Mouse (Mus musculus) spleen, adult 2 months (tissue): ENCODE results near the gene Cited1.

Experiments used
- CTCF ChIP-seq: fragments of 200-500 bp; IDR thresholded peaks from 2 replicates; pipeline ENCODE4 v1.5.1; 2011; ENCODE audit warnings: mild to moderate bottlenecking, inconsistent platforms; ENCODE audit not compliant: insufficient read depth, insufficient read length, insufficient replicate concordance; ENCODE audit errors: extremely low read depth
- POLR2A ChIP-seq: fragments of 200-500 bp; IDR thresholded peaks from 2 replicates; pipeline ENCODE4 v1.6.1; 2011; ENCODE audit warnings: low read depth, low read length, inconsistent platforms

- no peak for TF ChIP-seq CTCF
- TF ChIP-seq POLR2A: no peak
Observed at GRCm38 (mm10) chrX:102250150-102250890, 1.7 kb downstream of the Cited1 start.
